Mouse (Mus musculus) liver, adult 2 months (tissue): ENCODE measurements around the gene 4833439L19Rik.

Experiments
- CTCF ChIP-seq: fragments of 200-500 bp; IDR thresholded peaks from 2 replicates; pipeline ENCODE4 v1.5.1; 2011; ENCODE audit warnings: low read depth, low read length, control low read depth
- POLR2A ChIP-seq: fragments of 200-500 bp; IDR thresholded peaks from 2 replicates; pipeline ENCODE4 v1.6.1; 2011; ENCODE audit warnings: low read length, control low read depth; ENCODE audit not compliant: insufficient read depth; ENCODE audit errors: extremely low read depth

GRCm38 (mm10) chr13:54581385-54581784 is 16.1 kb upstream of the 4833439L19Rik start:
- no peak for TF ChIP-seq POLR2A
- TF ChIP-seq CTCF: no peak
